Mouse (Mus musculus) ES-E14 (cell line): ENCODE results near the gene Krt90. TPM values are rescaled to one million over a fixed set of nuclear protein-coding genes. Genes with fewer than 3 reads are reported as not detected.

ENCODE experiments used
- DNase-seq: peaks from one replicate; pipeline ENCODE4 v3.0.0-alpha.2; 2013; ENCODE audit warnings: low read depth, low spot score
- H3K27ac ChIP-seq: 2 replicates; pipeline ENCODE4 v1.5.1; 2012; ENCODE audit warnings: low read depth, mild to moderate bottlenecking, low read length, moderate library complexity, mixed read lengths; ENCODE audit not compliant: poor library complexity, insufficient read depth, severe bottlenecking
- H3K36me3 ChIP-seq: 2 replicates; pipeline ENCODE4 v1.6.1; 2012; ENCODE audit warnings: mild to moderate bottlenecking, low read length, moderate library complexity, mixed read lengths; ENCODE audit not compliant: control insufficient read depth, poor library complexity, insufficient read depth, severe bottlenecking
- H3K4me1 ChIP-seq, 2 experiments: fragments of 150-350 bp in 1 of 2; sonication (generic) in 1 of 2; 2 replicates each; pipeline ENCODE4 v1.6.1; 2012; ENCODE audit warnings: low read length in 2 of 2, mild to moderate bottlenecking in 1 of 2, mixed read lengths in 1 of 2; ENCODE audit not compliant: control insufficient read depth in 2 of 2, insufficient read depth in 2 of 2, poor library complexity in 1 of 2
- H3K4me3 ChIP-seq, 2 experiments: fragments of 150-350 bp in 1 of 2; sonication (generic) in 1 of 2; 2 replicates each; pipeline ENCODE4 v1.5.1; 2012; ENCODE audit warnings: low read length in 2 of 2, low read depth in 1 of 2, mild to moderate bottlenecking in 1 of 2, mixed read lengths in 1 of 2; ENCODE audit not compliant: insufficient read depth in 1 of 2, poor library complexity in 1 of 2, severe bottlenecking in 1 of 2
- H3K9ac ChIP-seq: 2 replicates; pipeline ENCODE4 v1.6.1; 2012; ENCODE audit warnings: low read depth, mild to moderate bottlenecking, low read length, mixed read lengths; ENCODE audit not compliant: poor library complexity, insufficient read depth, severe bottlenecking
- H3K9me3 ChIP-seq: fragments of 150-350 bp; sonication (generic); 2 replicates; pipeline ENCODE4 v1.6.1; 2012; ENCODE audit warnings: low read depth, mild to moderate bottlenecking, low read length; ENCODE audit not compliant: control insufficient read depth, insufficient read depth
- CHD2 ChIP-seq: IDR thresholded peaks from 2 replicates; pipeline ENCODE4 v1.6.1; 2014; ENCODE audit warnings: mild to moderate bottlenecking, low read depth, low read length, inconsistent platforms
- HCFC1 ChIP-seq: IDR thresholded peaks from 2 replicates; pipeline ENCODE4 v1.6.1; 2012; ENCODE audit warnings: low read length, inconsistent platforms, borderline replicate concordance; ENCODE audit not compliant: insufficient read depth
- MAFK ChIP-seq: IDR thresholded peaks from 2 replicates; pipeline ENCODE4 v1.6.1; 2014; ENCODE audit warnings: mild to moderate bottlenecking, low read depth, low read length, inconsistent platforms; ENCODE audit not compliant: insufficient read depth
- ZC3H11A ChIP-seq: IDR thresholded peaks from 2 replicates; pipeline ENCODE4 v1.6.1; 2012; ENCODE audit warnings: low read depth, mild to moderate bottlenecking, inconsistent platforms, low read length, borderline replicate concordance
- ZNF384 ChIP-seq: IDR thresholded peaks from 2 replicates; pipeline ENCODE4 v1.6.1; 2012; ENCODE audit warnings: low read depth, low read length, inconsistent platforms
- in situ Hi-C, 2 experiments: fragments of 600-800 bp; cut with MboI; formaldehyde crosslinking; loops; one replicate each; pipeline ENCODE4 v1.15.1; 2025; ENCODE audit warnings: low sequenced_read_pairs in 2 of 2, inconsistent platforms in 1 of 2; ENCODE audit not compliant: unreplicated experiment in 2 of 2
- total RNA-seq: library from RNA; depleted of rRNA; stranded (reverse); fragments of 300-350 nt; gene quantifications from 2 replicates; pipeline ENCODE4 v1.2.3, GENCODE M21; 2012; rRNA removed

Krt90 gene
- total RNA-seq, result 0.27 TPM in 1 of 2 replicates, not detected in the other

DNA sequence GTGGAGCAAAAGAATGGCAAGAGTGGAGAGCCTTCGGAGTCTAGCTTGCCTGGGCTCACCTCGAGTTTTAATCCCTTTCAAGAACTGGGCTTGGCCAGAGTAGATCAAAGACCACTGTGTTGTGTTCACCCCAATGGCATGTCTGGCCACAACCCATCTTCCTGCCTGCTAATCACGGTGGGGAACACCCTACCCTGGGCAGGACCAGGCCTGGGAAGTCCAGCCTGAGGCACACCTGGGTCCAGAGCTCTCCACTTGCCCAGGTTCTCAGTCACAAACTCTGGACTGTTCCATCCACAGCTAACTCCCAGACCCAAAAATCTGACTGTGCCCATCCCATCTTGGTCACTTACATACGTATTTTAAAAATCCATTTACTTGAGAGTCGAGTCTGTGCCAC, at the start of gene Krt90:
TSS of gene Krt90 (minus strand) at position 101 of the 400 bp plus-strand sequence.
- no peak within 1 kb of the TSS for H3K9ac ChIP-seq
- in situ Hi-C loops, result no loop called here
- no peak for TF ChIP-seq ZC3H11A
- TF ChIP-seq ZNF384, result no peak
- TF ChIP-seq HCFC1, result no peak
- no peak for TF ChIP-seq CHD2
- no peak for TF ChIP-seq MAFK
- no peaks in the 10 kb centered on the region for H3K36me3 ChIP-seq
- no peaks in the 10 kb centered on the region for H3K9me3 ChIP-seq
- no peaks in the 10 kb centered on the region for H3K4me1 ChIP-seq
- DNase-seq, result no peak
- H3K4me3 ChIP-seq, result no peak within 1 kb of the TSS
- no peak within 1 kb of the TSS; the same call in 1 of the 2 replicates for H3K27ac ChIP-seq

DNA sequence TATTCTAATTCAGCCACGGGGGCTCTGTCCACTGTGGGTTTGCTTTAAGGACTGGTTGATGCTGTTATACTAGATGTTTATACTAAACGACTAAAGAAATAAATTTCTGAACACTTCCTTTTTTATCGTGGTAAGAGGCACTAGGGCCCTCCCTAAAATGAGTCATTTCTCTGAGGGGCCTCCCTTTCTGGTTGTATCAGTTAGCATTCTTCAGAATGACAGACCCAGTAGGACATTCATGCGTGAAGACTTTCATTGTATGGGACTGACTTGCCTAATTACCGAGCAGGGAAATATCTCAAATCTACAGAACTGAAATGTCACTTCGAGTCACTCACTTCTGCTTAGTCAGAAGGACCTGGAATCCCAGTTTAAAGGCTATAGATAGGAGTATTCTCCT, 36.4 kb upstream of the Krt90 start:
- in situ Hi-C loops, result no loop called here

DNA sequence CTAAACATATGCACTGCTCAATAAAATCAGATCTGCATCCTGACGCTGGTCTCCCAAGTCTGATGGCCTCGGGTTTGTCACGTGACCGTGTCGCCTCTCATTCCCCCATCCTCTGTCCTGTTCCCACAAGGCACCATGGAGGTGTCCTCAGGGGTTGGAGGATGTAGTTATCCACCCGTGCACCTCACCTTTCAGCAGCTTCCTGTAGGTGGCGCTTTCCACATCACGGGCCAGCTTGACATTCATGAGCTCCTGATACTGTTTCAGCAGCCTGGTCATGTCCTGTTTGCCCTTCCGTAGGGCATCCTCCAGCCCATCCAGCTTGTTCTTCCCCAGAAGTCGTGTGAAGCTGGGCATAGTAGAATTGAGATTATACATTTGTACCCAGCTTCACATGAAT, 25.5 kb upstream of the Krt90 start:
- Histone ChIP-seq H3K36me3 (no peaks in the 10 kb centered on the region), H3K9ac (no peak overlapping the region), H3K4me1 (no peaks in the 10 kb centered on the region), H3K4me3 (no peak overlapping the region), H3K9me3 (no peaks in the 10 kb centered on the region), H3K27ac (no peak overlapping the region)
- TF ChIP-seq MAFK (no peak), ZC3H11A (no peak), CHD2 (no peak), HCFC1 (no peak), ZNF384 (no peak)
- DNase-seq, result peak; percentile 40
- in situ Hi-C loops, result no loop called here

More for the DNA sequence above, 36.4 kb upstream of the Krt90 start:
- H3K9me3 ChIP-seq, result no peaks in the 10 kb centered on the region
- no peak overlapping the region for H3K27ac ChIP-seq
- no peak overlapping the region for H3K9ac ChIP-seq
- TF ChIP-seq CHD2, result no peak
- TF ChIP-seq HCFC1, result no peak
- no peak for TF ChIP-seq ZNF384
- no peak for TF ChIP-seq ZC3H11A
- TF ChIP-seq MAFK, result no peak
- H3K4me3 ChIP-seq, result no peak overlapping the region
- DNase-seq, result no peak
- H3K36me3 ChIP-seq, result no peaks in the 10 kb centered on the region
- no peaks in the 10 kb centered on the region for H3K4me1 ChIP-seq

DNA sequence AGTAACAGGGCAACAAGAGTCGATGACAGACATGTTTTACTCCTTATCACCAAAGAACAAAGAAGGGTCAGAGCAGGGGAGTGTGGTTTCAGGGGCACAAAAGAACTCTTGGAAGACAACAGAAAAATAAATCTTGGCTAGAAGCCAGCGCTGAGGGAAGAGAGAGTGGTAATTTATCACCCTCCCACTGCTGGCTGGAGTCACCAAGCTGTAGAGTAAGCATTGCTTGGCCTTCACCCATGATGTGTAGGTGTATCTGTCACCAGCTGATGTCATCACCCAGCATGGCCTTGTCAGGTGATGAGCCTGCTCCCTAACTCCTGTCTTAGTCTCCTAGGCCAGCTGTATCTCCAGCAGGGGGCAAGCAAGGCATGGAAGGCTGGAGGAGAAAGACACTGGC, 21.7 kb upstream of the Krt90 start:
- H3K9me3 ChIP-seq, result no peaks in the 10 kb centered on the region
- no peaks in the 10 kb centered on the region for H3K4me1 ChIP-seq
- no peak overlapping the region for H3K27ac ChIP-seq
- H3K9ac ChIP-seq, result no peak overlapping the region
- in situ Hi-C loops, result no loop called here
- DNase-seq, result no peak
- H3K36me3 ChIP-seq, result no peaks in the 10 kb centered on the region
- no peak overlapping the region for H3K4me3 ChIP-seq
- TF ChIP-seq ZNF384 (no peak), MAFK (no peak), ZC3H11A (no peak), CHD2 (no peak), HCFC1 (no peak)
